Mouse (Mus musculus): ENCODE data around the gene Gm48552. TPM values are rescaled to one million over a fixed set of nuclear protein-coding genes. Genes with fewer than 3 reads are reported as not detected.

The Gm48552 gene
- polyA plus RNA-seq, 1 experiment from 2014 or later, result 1.7 TPM

DNA sequence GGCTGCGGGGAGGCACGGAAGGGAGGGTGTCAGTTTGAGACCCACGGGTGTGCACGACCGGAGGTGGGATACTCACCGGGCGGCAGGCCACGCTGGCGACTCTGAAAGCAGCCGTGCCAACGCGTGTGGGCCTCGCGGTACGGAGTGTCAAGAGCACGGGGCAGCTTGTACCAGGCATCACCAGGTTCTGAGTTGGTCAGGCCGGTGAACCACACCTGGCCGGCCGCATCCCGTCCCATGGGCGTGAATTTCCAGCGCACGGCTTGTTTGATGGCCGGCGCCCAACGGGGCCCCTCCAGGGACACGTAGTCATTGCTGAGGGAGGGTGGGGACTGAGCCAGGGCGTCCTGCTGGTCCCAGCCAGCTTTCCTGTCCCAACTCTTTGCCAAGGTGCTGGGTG, 24.1 kb upstream of the Gm48552 start:
- peak overlapping the region; percentile 57 for H3K9ac ChIP-seq
- H3K36me3 ChIP-seq, result peaks cover 62% of the 10 kb centered on the region
- peaks cover 33% of the 10 kb centered on the region for H3K4me1 ChIP-seq
- peaks cover 40% of the 10 kb centered on the region for H3K27me3 ChIP-seq
- no peak for ATAC-seq (ENCODE audit: low FRiP score, low read depth)
- H3K4me2 ChIP-seq (replicated peaks), result peak overlapping the region; percentile 66
- H3K9me3 ChIP-seq, result no peaks in the 10 kb centered on the region
- peak overlapping the region; percentile 41 for H3K4me3 ChIP-seq
- no peak overlapping the region for H3K27ac ChIP-seq
- 8% methylated on average over 28 of the region's 28 CpGs for WGBS

DNA sequence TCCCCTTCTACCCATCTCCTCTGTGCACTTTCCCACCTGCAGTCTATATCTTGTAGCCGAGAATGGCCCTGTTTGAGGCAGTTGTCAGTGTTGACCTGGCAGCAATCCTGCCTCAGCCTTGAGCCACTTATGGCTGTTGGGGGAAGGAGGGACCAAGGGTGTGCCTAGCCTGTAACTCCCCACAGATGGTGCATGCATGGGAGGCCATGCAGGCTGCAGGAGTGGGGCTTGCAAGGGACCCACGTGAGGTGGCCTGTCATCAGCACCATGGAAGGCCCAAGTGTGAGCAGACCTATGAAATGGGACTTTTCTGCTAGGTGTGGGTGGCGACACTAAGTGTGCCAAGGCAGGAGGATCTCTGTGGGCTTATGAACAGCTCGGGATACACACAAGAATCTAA, 23.7 kb upstream of the Gm48552 start:
- Histone ChIP-seq H3K27me3 (peaks cover 40% of the 10 kb centered on the region), H3K4me3 (no peak overlapping the region), H3K9me3 (no peaks in the 10 kb centered on the region), H3K27ac (no peak overlapping the region), H3K9ac (peak overlapping the region; percentile 57; the same call in 1 of the 2 replicates), H3K36me3 (peaks cover 66% of the 10 kb centered on the region), H3K4me1 (peaks cover 33% of the 10 kb centered on the region), H3K4me2 (replicated peaks) (peak overlapping the region; percentile 66; the same call in 1 of the 2 replicates)
- 31% methylated on average over 4 of the region's 4 CpGs for WGBS
- no peak for ATAC-seq (ENCODE audit: low FRiP score, low read depth)

DNA sequence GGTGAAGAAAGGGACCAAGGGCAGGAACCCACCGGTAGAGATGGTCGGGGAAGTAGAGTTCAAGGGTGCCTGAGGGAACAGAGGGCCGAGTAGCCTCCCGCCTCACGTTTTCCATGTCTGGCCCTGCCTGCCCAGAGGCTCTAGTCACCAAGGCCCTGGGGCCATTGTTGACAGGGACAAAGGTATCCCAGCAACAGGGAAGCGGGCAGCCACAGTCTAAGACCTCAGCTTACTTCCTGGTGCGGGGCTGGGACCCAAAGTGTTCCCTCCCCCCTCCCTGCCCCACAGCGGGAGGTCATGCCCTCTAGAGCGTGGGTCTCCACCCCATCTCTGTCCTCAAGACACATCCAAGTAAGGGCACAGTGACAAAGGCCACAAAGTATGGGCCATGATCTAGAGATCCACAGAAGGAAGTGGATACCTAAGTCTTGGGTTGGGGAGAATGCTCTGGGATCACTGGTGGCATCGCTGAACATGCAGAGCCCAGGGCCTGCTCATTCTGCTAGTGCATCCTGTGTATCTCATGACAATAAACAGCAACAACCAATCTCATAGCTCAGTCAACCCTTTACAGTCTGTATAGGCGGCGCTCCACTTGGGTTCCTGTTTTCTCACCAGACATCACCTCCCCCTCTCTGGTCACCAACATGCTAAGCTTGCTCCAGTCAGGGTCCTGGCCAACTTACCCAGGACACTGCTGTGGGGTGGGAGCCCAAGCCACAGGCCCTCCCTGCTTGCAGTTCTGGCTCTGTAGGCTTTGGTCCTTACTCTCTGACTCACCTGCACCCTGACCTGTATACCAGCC, 22.9 kb upstream of the Gm48552 start, which contains the start of gene 4930404N11Rik:
4930404N11Rik (minus strand) TSS at position 145 of the 805 bp plus-strand sequence.
- Histone ChIP-seq H3K4me1 (peaks cover 28% of the 10 kb centered on the region), H3K27me3 (peaks cover 40% of the 10 kb centered on the region), H3K4me2 (replicated peaks) (peak within 1 kb of the TSS; percentile 66), H3K9me3 (no peaks in the 10 kb centered on the region), H3K9ac (peak within 1 kb of the TSS; percentile 57), H3K36me3 (peaks cover 73% of the 10 kb centered on the region), H3K27ac (peak within 1 kb of the TSS; percentile 6; the same call in 1 of the 2 replicates), H3K4me3 (peak within 1 kb of the TSS; percentile 41)
- no peak for ATAC-seq (ENCODE audit: low FRiP score, low read depth)
- 26% methylated on average over 12 of the region's 12 CpGs for WGBS

DNA sequence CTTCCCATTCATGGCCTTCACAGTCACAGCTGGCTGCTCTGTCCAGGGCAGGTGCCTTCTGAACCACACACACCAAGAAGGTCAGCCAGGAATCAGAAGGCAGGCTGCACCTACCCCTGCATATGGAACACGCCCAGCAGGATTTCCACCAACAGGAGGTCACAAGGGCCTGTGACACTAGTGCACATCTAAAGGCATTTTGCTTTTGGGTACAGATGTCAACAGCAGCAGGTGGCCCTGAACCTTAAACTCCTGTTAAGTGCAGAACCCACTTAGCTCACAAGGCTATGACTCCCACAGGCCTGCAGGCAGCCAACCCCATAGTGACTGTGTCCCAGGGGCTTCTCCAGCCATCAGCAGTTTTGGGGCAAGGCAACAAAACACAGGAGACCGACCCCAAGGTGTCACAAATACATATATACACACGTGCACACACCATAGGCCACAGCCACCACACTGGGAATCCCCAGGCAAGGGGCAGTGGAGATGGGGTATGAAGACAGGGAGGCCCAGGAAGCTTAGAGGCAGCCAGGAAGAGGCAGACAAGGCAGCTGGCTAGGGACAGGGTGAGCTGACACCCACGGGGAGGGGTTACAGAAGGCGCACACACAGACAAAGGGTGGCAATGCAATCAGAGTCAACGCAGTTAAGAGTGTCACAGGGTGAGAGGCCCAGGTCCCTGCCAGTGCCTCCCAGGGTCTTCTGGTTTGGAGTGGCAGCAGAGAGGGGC, 22.2 kb upstream of the Gm48552 start:
- no peak for ATAC-seq (ENCODE audit: low FRiP score, low read depth)
- H3K27ac ChIP-seq, result peak overlapping the region; percentile 6; the same call in 1 of the 2 replicates
- peaks cover 73% of the 10 kb centered on the region for H3K36me3 ChIP-seq
- peaks cover 26% of the 10 kb centered on the region for H3K4me1 ChIP-seq
- H3K9ac ChIP-seq, result no peak overlapping the region
- WGBS, result 83% methylated on average over 6 of the region's 6 CpGs
- no peak overlapping the region for H3K4me2 ChIP-seq (replicated peaks)
- H3K4me3 ChIP-seq, result no peak overlapping the region
- no peaks in the 10 kb centered on the region for H3K9me3 ChIP-seq
- H3K27me3 ChIP-seq, result peaks cover 40% of the 10 kb centered on the region

DNA sequence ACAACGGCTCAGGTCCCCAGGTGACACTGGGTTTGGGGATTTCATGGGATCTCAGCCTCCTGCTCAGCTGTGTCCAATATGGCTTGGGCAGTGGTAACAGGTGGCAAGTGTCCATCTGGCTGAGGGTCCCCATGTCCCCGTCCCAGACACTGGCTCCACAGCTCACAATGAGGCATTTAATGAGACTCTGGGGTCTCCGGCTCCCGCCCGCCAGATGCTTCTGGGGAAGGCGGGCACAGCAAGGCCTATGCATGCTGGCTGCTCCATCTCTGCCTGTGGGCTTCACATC, 21.7 kb upstream of the Gm48552 start:
- Histone ChIP-seq H3K36me3 (peaks cover 73% of the 10 kb centered on the region), H3K4me2 (replicated peaks) (no peak overlapping the region), H3K4me3 (no peak overlapping the region), H3K9ac (no peak overlapping the region), H3K9me3 (no peaks in the 10 kb centered on the region), H3K4me1 (peaks cover 26% of the 10 kb centered on the region), H3K27me3 (peaks cover 40% of the 10 kb centered on the region), H3K27ac (no peak overlapping the region)
- ATAC-seq (ENCODE audit: low FRiP score, low read depth), result no peak
- 81% methylated on average over 6 of the region's 6 CpGs for WGBS

DNA sequence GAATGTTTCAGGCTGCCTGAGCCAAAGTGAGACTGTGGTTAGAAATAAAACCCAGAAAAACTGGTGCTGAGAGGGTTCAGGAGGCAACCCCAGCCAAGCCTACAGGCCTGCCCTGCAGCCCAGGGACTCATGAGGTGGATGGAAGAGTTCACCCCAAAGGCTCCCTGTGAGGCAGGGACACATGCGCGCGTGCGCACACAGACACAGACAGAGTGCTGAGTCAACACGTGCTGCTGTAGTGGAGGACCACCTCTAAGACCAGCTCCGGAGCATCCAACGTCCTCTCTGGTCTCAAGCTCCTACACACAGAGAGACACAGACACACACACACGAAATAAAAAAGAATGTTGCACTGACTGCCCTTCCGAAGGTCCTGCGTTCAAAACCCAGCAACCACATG, 13.5 kb upstream of the Gm48552 start:
- Histone ChIP-seq H3K27ac (no peak overlapping the region), H3K9ac (no peak overlapping the region), H3K27me3 (no peaks in the 10 kb centered on the region), H3K4me1 (peaks cover 30% of the 10 kb centered on the region), H3K4me2 (replicated peaks) (no peak overlapping the region), H3K36me3 (peaks cover 60% of the 10 kb centered on the region), H3K9me3 (no peaks in the 10 kb centered on the region), H3K4me3 (no peak overlapping the region)
- 95% methylated on average over 10 of the region's 10 CpGs for WGBS
- ATAC-seq (ENCODE audit: low FRiP score, low read depth), result no peak

DNA sequence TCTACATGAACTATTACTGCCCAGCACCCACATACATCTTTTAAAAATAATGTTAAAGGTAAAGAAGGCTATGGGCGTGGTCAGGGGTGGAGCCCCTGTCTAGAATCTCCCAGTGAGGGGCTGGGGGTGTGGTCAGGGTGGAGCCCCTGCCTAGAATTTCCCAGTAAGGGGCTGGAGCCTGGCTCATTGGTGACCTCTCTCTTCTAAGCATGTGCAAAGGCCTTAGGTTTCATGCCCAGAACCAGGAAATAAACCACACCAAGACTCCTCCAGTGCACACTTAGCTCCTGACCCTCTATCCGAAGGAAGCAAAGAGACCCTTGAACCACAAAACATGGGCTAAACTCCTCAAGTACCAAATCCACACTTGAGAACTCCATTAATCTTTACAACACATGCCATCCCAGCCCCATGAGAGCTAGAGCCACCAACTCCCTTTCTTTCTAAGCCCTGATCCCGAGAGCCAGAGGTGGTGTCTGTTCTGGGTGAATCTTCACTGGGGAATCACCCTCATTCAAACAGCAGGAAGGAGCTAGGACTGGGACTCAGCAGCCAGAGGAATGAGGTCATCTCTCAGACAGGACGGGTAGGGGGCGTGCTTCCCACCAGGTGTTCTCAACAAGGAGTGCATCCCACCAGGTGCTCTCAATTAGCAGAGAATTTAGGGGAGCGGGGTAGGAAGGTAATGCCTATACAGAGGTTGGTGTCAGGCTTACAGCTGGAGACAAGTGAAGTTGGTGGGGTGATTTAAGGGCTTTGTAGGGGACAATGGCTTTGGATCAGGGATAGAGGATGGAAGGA, 12.0 kb upstream of the Gm48552 start:
- 33% methylated on average over 6 of the region's 6 CpGs for WGBS
- Histone ChIP-seq H3K4me2 (replicated peaks) (peak overlapping the region; percentile 82), H3K4me1 (peaks cover 30% of the 10 kb centered on the region), H3K9me3 (no peaks in the 10 kb centered on the region), H3K27ac (0 out of 2 replicates have a peak overlapping the region, but pooled peaks have one; percentile 28), H3K4me3 (peak overlapping the region; percentile 83), H3K36me3 (peaks cover 45% of the 10 kb centered on the region), H3K9ac (peak overlapping the region; percentile 94), H3K27me3 (no peaks in the 10 kb centered on the region)
- no peak for ATAC-seq (ENCODE audit: low FRiP score, low read depth)

DNA sequence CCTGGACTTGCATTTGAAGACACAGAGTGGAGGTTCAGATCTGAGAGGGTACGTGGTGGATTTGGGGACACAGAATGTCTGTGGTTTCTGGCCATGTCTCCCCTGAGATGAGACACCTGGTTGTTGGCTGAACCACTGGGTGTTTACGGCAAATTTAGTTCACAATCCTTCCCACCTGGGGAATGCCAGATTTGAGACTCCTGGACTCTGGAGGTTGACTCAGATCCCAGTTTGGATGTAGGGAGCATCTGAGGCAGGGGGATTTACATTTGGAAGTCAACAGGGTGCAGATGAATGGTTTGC, 11.5 kb upstream of the Gm48552 start:
- peak overlapping the region; percentile 94 for H3K9ac ChIP-seq
- peak overlapping the region; percentile 82 for H3K4me2 ChIP-seq (replicated peaks)
- WGBS, result 57% methylated on average over 2 of the region's 2 CpGs
- no peaks in the 10 kb centered on the region for H3K27me3 ChIP-seq
- H3K36me3 ChIP-seq, result peaks cover 40% of the 10 kb centered on the region
- peaks cover 30% of the 10 kb centered on the region for H3K4me1 ChIP-seq
- peak overlapping the region; percentile 83 for H3K4me3 ChIP-seq
- H3K27ac ChIP-seq, result 0 out of 2 replicates have a peak overlapping the region, but pooled peaks have one; percentile 28
- ATAC-seq (ENCODE audit: low FRiP score, low read depth), result no peak
- no peaks in the 10 kb centered on the region for H3K9me3 ChIP-seq

DNA sequence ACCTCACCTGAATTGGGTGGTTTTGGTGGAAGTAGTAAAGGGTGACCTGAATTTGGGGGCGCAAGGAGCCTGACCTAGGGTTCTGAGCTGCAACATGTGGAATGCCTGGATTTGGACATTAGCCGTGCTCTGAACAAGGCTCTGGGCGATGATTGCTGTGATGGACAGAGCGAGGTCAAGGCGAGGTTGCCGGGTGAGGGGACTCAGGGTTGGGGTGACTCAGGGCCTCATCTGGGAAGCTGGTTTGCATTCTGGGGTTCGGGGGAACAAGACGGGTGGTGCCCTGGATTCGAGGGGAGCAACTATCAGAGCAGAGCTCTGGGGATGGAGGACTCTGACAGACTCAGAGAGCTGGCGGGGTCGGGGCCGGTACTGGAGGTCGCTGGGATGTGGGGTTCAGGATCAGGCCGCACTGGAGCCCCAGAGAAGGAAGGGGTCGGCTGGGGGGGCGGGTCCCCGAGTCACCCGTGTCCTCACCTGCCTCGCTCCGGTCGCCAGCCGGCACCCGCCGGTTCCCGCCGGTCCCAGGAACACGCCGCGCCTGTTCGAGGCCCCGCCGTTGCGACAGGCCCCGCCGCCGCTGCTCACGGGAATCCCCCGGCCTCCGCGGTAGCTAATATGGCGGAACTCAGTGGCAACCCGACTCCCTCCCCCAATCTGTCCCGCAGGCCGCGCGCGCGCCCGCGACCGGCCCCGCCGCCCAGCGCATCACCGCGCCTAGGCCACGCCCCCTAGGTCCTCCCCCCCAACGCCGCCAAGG, 10.8 kb upstream of the Gm48552 start, which contains the start of gene Fzr1:
Fzr1 (minus strand) TSS at position 724 of the 760 bp plus-strand sequence.
- no peaks in the 10 kb centered on the region for H3K27me3 ChIP-seq
- H3K9ac ChIP-seq, result peak within 1 kb of the TSS; percentile 94
- H3K4me2 ChIP-seq (replicated peaks), result peak within 1 kb of the TSS; percentile 82
- peak; percentile 77 for ATAC-seq (ENCODE audit: low FRiP score, low read depth)
- WGBS, result under 1% methylated on average over 56 of the region's 59 CpGs
- H3K4me3 ChIP-seq, result peak within 1 kb of the TSS; percentile 83
- H3K9me3 ChIP-seq, result no peaks in the 10 kb centered on the region
- peak within 1 kb of the TSS; percentile 78 for H3K27ac ChIP-seq
- H3K4me1 ChIP-seq, result peaks cover 30% of the 10 kb centered on the region
- H3K36me3 ChIP-seq, result peaks cover 33% of the 10 kb centered on the region

DNA sequence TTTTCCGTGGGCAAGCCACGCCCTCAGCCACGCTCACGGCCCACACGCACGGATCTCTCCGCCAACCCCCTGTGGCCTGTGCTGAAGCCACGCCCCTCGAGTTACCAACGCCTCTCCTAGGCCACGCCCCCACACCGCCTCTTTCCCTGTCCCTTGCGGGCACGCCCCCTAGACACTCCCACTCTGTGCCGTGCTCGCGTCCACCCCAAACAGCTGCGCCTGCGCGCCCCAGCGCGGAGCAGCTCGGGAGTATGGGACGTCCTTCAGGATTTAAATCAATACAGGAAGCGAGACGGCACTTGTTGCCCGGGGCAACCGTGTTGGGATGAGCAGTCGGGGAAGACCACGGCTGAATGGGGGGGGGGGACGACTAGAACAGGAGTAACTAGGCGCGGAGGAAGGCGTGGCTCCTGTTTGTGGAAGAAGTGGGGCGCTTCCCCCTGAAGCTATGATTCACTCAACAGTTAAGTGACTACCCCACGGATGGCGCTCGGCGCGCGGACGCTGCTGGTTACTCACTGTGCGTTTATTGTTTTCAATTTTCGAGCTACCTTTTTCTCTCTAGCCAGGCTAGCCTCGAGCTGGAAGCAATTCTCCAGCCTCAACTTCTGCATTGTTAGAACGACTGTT, 10.1 kb upstream of the Gm48552 start:
- H3K4me2 ChIP-seq (replicated peaks), result peak overlapping the region; percentile 69
- no peaks in the 10 kb centered on the region for H3K9me3 ChIP-seq
- peak; percentile 96 for ATAC-seq (ENCODE audit: low FRiP score, low read depth)
- WGBS, result under 1% methylated on average over 46 of the region's 46 CpGs
- H3K4me3 ChIP-seq, result peak overlapping the region; percentile 83
- H3K36me3 ChIP-seq, result peaks cover 26% of the 10 kb centered on the region
- H3K27ac ChIP-seq, result peak overlapping the region; percentile 78
- H3K27me3 ChIP-seq, result no peaks in the 10 kb centered on the region
- peaks cover 30% of the 10 kb centered on the region for H3K4me1 ChIP-seq
- peak overlapping the region; percentile 59 for H3K9ac ChIP-seq

DNA sequence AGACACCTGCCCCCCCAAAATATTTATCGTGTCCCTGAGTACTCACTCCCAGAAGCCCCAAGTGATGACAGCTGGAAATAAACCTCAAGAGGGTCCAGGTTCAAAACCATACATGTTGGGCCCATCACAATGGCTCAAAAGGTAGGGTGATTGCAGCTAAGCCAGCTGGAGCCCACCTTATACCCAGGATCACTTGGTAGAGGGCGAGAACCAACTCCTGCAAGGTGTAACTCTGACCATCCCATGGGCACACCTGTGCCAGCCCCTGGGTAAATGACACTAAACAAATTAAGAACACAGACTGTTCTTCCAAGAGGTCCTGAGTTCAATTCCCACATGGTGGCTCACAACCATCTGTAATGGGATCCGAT, 9.6 kb upstream of the Gm48552 start:
- Histone ChIP-seq H3K4me1 (peaks cover 30% of the 10 kb centered on the region), H3K27ac (peak overlapping the region; percentile 78), H3K4me2 (replicated peaks) (peak overlapping the region; percentile 69), H3K36me3 (peaks cover 21% of the 10 kb centered on the region), H3K4me3 (peak overlapping the region; percentile 83), H3K27me3 (no peaks in the 10 kb centered on the region), H3K9me3 (no peaks in the 10 kb centered on the region), H3K9ac (peak overlapping the region; percentile 59)
- ATAC-seq (ENCODE audit: low FRiP score, low read depth), result no peak
- WGBS, result 58% methylated on average over 3 of the region's 3 CpGs

Data from limb, embryonic 13.5 days (tissue).